Mouse (Mus musculus): Measurements from ENCODE around the gene Ndufa5. TPM values are rescaled to one million over a fixed set of nuclear protein-coding genes. Genes with fewer than 3 reads are reported as not detected.

Ndufa5 gene
- polyA plus RNA-seq, 1 experiment from 2014 or later: 347 TPM

GRCm38 (mm10) chr6:24549801-24550200 is 22.0 kb upstream of the Ndufa5 start:
- no peaks in the 10 kb centered on the region for H3K9me3 ChIP-seq
- WGBS: 94% methylated on average over 2 of the region's 2 CpGs
- H3K36me3 ChIP-seq: no peaks in the 10 kb centered on the region
- no peaks in the 10 kb centered on the region for H3K27me3 ChIP-seq (replicated peaks)
- H3K4me3 ChIP-seq: no peak overlapping the region
- no peak overlapping the region for H3K27ac ChIP-seq
- no peak overlapping the region for H3K9ac ChIP-seq
- H3K4me1 ChIP-seq: no peaks in the 10 kb centered on the region
- no peak overlapping the region for H3K4me2 ChIP-seq (replicated peaks)
- no peak for ATAC-seq (ENCODE audit: low FRiP score, low read depth)

- no peaks in the 10 kb centered on the region for H3K4me1 ChIP-seq
- 85% methylated on average over 1 of the region's 1 CpGs for WGBS
- no peak overlapping the region for H3K27ac ChIP-seq
- H3K9me3 ChIP-seq: no peaks in the 10 kb centered on the region
- no peak overlapping the region for H3K4me3 ChIP-seq
- ATAC-seq (ENCODE audit: low FRiP score, low read depth): no peak
- H3K27me3 ChIP-seq (replicated peaks): no peaks in the 10 kb centered on the region
- H3K36me3 ChIP-seq: no peaks in the 10 kb centered on the region
- no peak overlapping the region for H3K4me2 ChIP-seq (replicated peaks)
- H3K9ac ChIP-seq: no peak overlapping the region
Measured at GRCm38 (mm10) chr6:24546716-24547420, 19.1 kb upstream of the Ndufa5 start.

- ATAC-seq (ENCODE audit: low FRiP score, low read depth): no peak
- no peak overlapping the region for H3K9ac ChIP-seq
- H3K4me3 ChIP-seq: no peak overlapping the region
- no peaks in the 10 kb centered on the region for H3K36me3 ChIP-seq
- H3K9me3 ChIP-seq: no peaks in the 10 kb centered on the region
- H3K27ac ChIP-seq: no peak overlapping the region
- WGBS: 77% methylated on average over 6 of the region's 6 CpGs
- H3K27me3 ChIP-seq (replicated peaks): no peaks in the 10 kb centered on the region
- no peaks in the 10 kb centered on the region for H3K4me1 ChIP-seq
- H3K4me2 ChIP-seq (replicated peaks): no peak overlapping the region
Measured at GRCm38 (mm10) chr6:24543119-24543591, 15.3 kb upstream of the Ndufa5 start.

GRCm38 (mm10) chr6:24542393-24542792 is 14.6 kb upstream of the Ndufa5 start:
- H3K4me3 ChIP-seq: no peak overlapping the region

GRCm38 (mm10) chr6:24540106-24540505 is 12.3 kb upstream of the Ndufa5 start:
- ATAC-seq (ENCODE audit: low FRiP score, low read depth): no peak
- no peaks in the 10 kb centered on the region for H3K4me1 ChIP-seq
- H3K4me3 ChIP-seq: no peak overlapping the region
- H3K4me2 ChIP-seq (replicated peaks): no peak overlapping the region
- H3K9me3 ChIP-seq: no peaks in the 10 kb centered on the region
- no peak overlapping the region for H3K9ac ChIP-seq
- H3K27me3 ChIP-seq (replicated peaks): no peaks in the 10 kb centered on the region
- no peaks in the 10 kb centered on the region for H3K36me3 ChIP-seq
- H3K27ac ChIP-seq: no peak overlapping the region
- WGBS: 78% methylated on average over 4 of the region's 4 CpGs

More at GRCm38 (mm10) chr6:24542393-24542792, 14.6 kb upstream of the Ndufa5 start:
- Histone ChIP-seq H3K9ac (no peak overlapping the region), H3K4me2 (replicated peaks) (no peak overlapping the region), H3K27ac (no peak overlapping the region), H3K27me3 (replicated peaks) (no peaks in the 10 kb centered on the region), H3K4me1 (no peaks in the 10 kb centered on the region), H3K36me3 (no peaks in the 10 kb centered on the region), H3K9me3 (no peaks in the 10 kb centered on the region)
- no peak for ATAC-seq (ENCODE audit: low FRiP score, low read depth)

DNA sequence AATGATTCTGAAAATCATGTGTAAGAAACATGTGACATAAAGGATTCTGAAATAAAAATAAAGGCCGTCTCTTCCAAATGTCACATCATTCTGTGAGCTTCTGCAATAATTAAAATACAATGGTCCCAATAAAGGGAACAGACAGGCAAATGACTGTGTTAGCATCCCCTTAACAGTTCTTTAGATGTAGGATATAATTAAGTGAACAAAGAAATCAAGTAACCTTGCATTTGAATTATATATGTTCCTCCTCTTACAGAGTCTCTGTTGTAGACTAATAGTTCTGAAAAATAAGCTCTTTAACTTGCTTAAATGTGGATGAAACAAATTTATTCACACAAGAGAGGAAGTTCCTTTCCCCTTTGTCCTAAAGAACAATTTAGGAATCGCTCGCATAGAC is 10.6 kb upstream of the Ndufa5 start:
- no peak overlapping the region for H3K9ac ChIP-seq

GRCm38 (mm10) chr6:24532804-24533203 is 5.0 kb upstream of the Ndufa5 start:
- ATAC-seq (ENCODE audit: low FRiP score, low read depth): no peak
- Histone ChIP-seq H3K36me3 (no peaks in the 10 kb centered on the region), H3K9ac (no peak overlapping the region), H3K4me1 (peaks cover 4% of the 10 kb centered on the region; the same call in 1 of the 2 replicates), H3K9me3 (no peaks in the 10 kb centered on the region), H3K4me3 (no peak overlapping the region), H3K27ac (no peak overlapping the region), H3K4me2 (replicated peaks) (no peak overlapping the region), H3K27me3 (replicated peaks) (no peaks in the 10 kb centered on the region)
- 87% methylated on average over 3 of the region's 3 CpGs for WGBS

More for the DNA sequence above, 10.6 kb upstream of the Ndufa5 start:
- Histone ChIP-seq H3K9me3 (no peaks in the 10 kb centered on the region), H3K27me3 (replicated peaks) (no peaks in the 10 kb centered on the region), H3K4me2 (replicated peaks) (no peak overlapping the region), H3K27ac (no peak overlapping the region), H3K4me1 (no peaks in the 10 kb centered on the region), H3K36me3 (no peaks in the 10 kb centered on the region), H3K4me3 (no peak overlapping the region)
- ATAC-seq (ENCODE audit: low FRiP score, low read depth): no peak
- 84% methylated on average over 3 of the region's 3 CpGs for WGBS

- H3K27me3 ChIP-seq (replicated peaks): no peaks in the 10 kb centered on the region
- H3K4me3 ChIP-seq: no peak overlapping the region
- H3K9me3 ChIP-seq: no peaks in the 10 kb centered on the region
- no peak for ATAC-seq (ENCODE audit: low FRiP score, low read depth)
- H3K4me2 ChIP-seq (replicated peaks): peak overlapping the region; percentile 29; the same call in 1 of the 2 replicates
- no peaks in the 10 kb centered on the region for H3K36me3 ChIP-seq
- WGBS: 69% methylated on average over 11 of the region's 11 CpGs
- no peak overlapping the region for H3K9ac ChIP-seq
- peaks cover 11% of the 10 kb centered on the region; the same call in 1 of the 2 replicates for H3K4me1 ChIP-seq
- no peak overlapping the region for H3K27ac ChIP-seq
Measured at GRCm38 (mm10) chr6:24530711-24531420, 3.1 kb upstream of the Ndufa5 start.

DNA sequence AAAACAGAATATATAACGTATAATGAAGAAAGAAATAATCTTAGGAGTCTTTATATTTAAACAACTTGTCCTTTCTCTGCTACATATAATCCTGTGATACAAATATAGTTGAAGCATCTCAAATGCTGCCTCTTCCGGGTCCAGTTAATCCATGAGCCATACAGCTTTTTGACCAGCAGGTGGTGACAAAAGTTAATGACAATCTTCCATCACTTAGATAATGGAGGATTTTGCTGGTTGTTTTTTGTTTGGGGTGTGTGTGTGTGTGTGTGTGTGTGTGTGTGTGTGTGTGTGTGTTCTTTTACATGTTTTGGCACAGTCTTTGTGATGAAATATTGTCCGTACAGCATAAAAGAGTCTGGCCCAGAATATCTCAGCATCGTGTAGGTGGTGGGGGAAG is 2.4 kb upstream of the Ndufa5 start:
- peak overlapping the region; percentile 29 for H3K4me2 ChIP-seq (replicated peaks)
- 27% methylated on average over 4 of the region's 4 CpGs for WGBS
- no peak overlapping the region for H3K4me3 ChIP-seq
- H3K27ac ChIP-seq: no peak overlapping the region
- no peak overlapping the region for H3K9ac ChIP-seq
- no peak for ATAC-seq (ENCODE audit: low FRiP score, low read depth)
- no peaks in the 10 kb centered on the region for H3K9me3 ChIP-seq
- H3K27me3 ChIP-seq (replicated peaks): no peaks in the 10 kb centered on the region
- H3K4me1 ChIP-seq: peaks cover 11% of the 10 kb centered on the region; the same call in 1 of the 2 replicates
- H3K36me3 ChIP-seq: no peaks in the 10 kb centered on the region

- peak within 1 kb of the TSS; percentile 71 for H3K4me3 ChIP-seq
- peaks cover 11% of the 10 kb centered on the region; the same call in 1 of the 2 replicates for H3K4me1 ChIP-seq
- ATAC-seq (ENCODE audit: low FRiP score, low read depth): no peak; the same call in 1 of the 2 replicates
- H3K27ac ChIP-seq: no peak within 1 kb of the TSS
- no peaks in the 10 kb centered on the region for H3K27me3 ChIP-seq (replicated peaks)
- H3K9ac ChIP-seq: peak within 1 kb of the TSS; percentile 59
- H3K9me3 ChIP-seq: no peaks in the 10 kb centered on the region
- peak within 1 kb of the TSS; percentile 71 for H3K4me2 ChIP-seq (replicated peaks)
- H3K36me3 ChIP-seq: no peaks in the 10 kb centered on the region
- WGBS: 52% methylated on average over 2 of the region's 2 CpGs
Measured at GRCm38 (mm10) chr6:24528064-24528243, 141 bp upstream of the Ndufa5 start, which contains the start of gene Asb15. Gene Asb15, plus strand, starts transcription at chr6:24528144.

DNA sequence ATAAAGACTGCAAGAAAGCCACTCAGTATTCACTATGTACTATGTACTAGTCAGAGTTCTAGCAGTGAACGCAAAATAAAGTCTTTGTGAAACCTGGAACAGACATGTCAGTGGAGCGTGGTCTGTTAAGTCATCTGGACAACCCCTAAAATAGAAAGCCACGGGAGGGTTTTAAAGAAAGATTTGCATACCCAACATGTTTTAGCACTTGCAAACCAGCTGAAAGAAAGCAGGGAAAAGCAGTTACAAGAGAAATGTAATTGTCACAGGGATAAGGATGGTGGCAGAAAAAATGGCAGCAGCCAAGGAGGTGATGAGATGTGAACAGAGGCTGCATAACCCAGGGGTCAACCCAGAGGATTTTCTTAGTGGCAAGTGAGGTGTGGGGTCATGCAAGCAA is 2.1 kb downstream of the Ndufa5 start:
- H3K9me3 ChIP-seq: no peaks in the 10 kb centered on the region
- ATAC-seq (ENCODE audit: low FRiP score, low read depth): no peak
- H3K36me3 ChIP-seq: peaks cover 11% of the 10 kb centered on the region; the same call in 1 of the 2 replicates
- WGBS: 89% methylated on average over 3 of the region's 3 CpGs
- no peak overlapping the region for H3K4me2 ChIP-seq (replicated peaks)
- H3K4me3 ChIP-seq: no peak overlapping the region
- no peak overlapping the region for H3K9ac ChIP-seq
- H3K4me1 ChIP-seq: peaks cover 11% of the 10 kb centered on the region; the same call in 1 of the 2 replicates
- no peaks in the 10 kb centered on the region for H3K27me3 ChIP-seq (replicated peaks)
- H3K27ac ChIP-seq: no peak overlapping the region

- Histone ChIP-seq H3K4me2 (replicated peaks) (no peak overlapping the region), H3K4me3 (no peak overlapping the region), H3K4me1 (peaks cover 6% of the 10 kb centered on the region; the same call in 1 of the 2 replicates), H3K9ac (no peak overlapping the region), H3K36me3 (peaks cover 16% of the 10 kb centered on the region), H3K9me3 (no peaks in the 10 kb centered on the region), H3K27ac (no peak overlapping the region), H3K27me3 (replicated peaks) (no peaks in the 10 kb centered on the region)
- peak; percentile 39; the same call in 1 of the 2 replicates for ATAC-seq (ENCODE audit: low FRiP score, low read depth)
- WGBS: 45% methylated on average over 2 of the region's 2 CpGs
Measured at GRCm38 (mm10) chr6:24516197-24516596, 11.6 kb downstream of the Ndufa5 start.
